Mouse (Mus musculus) spleen, postnatal 14 days (tissue): Measurements from ENCODE around the gene Sncg.
"Not testable (repeated sequence)": the region's sequence is repeated elsewhere in the genome, so short reads cannot be mapped to it uniquely, and the experiment has no call there.

Source experiments
- DNase-seq, 2 experiments: peaks; one replicate each; pipeline ENCODE4 v3.0.0; 2021 to 2022; ENCODE audit warnings: low spot score in 2 of 2

Sncg gene

GRCm38 (mm10) chr14:34370921-34371320 is 3.7 kb downstream of the Sncg start:
- DNase-seq = no peak

DNA sequence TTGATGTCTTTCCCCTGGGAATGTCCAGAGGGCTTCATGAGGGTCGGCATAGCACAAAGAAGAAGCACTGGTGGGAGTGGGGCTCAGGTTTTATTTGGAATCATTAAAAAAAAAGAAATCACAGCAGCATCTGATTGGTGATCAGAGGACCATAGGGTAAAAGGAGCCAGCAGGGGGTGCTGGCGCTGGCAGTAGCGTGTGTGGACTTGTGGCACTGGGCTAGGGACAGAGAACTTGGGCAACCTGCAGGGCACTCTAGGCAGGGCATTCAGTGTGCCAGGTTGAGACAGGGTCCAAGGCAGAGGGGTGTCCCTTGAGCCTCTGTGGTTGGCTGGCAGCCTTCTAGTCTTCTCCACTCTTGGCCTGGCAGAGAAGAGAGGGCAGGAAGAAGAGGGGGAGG is 4.4 kb downstream of the Sncg start:
- no peak for DNase-seq

- no peak for DNase-seq
Observed at GRCm38 (mm10) chr14:34365147-34365507, 9.5 kb downstream of the Sncg start.

GRCm38 (mm10) chr14:34364254-34365146 is 10.1 kb downstream of the Sncg start:
- not testable (repeated sequence) for DNase-seq

DNA sequence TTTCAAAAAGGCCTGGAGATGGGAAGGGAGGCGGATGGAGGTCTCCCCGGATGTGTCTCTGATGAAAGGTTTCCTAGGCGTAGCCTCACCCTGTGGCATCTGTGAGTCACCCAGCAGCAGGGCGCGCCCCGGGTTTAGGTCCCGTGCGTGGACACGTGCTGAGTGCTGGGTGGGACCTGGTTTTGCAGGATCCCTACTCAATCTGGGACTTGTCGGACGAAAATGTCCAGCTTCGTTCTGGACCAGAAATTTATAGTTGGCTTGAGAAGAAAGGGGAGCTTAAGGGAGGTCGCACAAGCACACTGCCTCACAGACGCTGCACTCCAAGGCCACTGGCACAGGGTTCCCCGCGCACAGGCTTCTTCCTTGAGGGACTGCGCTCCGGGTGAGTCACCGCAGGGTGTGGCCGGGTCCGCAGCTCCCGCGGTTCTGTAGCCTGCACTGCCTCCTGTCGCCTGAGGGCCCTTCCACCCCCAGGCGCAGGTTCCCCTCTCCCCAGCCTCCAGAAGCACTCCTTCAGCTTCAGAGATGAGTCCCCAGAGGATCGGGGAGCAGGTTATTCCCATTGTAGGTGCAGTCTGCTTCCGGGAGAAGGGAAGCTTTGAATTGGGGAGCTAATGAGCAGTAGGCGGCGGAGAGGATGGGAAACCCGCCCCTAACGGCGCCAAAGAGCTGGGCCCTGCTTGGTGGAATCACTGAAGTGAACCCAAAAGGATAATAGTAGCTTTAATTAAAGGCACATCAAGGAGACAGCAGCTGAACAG is 10.9 kb downstream of the Sncg start:
- no peak for DNase-seq

DNA sequence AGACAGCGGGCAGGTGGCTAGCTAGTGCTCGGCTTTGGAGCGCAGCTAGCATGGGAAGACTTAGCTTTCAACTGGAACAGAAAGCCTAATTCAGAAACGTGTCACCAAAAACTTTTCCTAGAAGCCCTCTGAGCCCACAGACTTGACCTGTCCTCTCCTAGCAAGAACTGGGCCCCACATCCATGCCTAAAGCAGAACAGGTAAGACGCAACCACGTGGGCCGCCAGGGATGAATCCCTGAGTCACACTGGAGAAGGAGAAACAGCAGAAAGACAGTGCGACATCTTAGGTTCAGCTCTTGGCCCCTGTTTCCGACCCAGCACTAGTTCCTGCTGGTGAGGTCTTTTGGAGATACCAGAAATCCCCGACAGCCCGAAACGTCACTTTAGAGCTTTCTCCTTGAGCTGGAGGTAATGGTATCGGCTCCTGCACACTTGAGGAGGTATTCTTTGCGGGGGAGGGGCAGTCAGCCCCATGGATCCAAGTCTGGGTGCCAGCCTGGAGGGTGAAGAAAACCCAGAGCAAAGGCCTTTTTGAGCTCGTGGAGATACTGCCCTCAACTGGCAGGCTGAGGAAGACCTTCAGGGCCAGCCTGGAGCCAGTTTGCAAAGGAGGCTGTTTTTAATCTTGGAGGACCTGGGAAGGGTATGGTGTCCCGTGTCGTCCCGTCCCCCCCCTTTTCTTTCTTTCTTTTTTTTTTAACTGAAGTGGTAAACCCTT is 11.7 kb downstream of the Sncg start:
- peak in 1 of 2 experiments; percentile 13 for DNase-seq

DNA sequence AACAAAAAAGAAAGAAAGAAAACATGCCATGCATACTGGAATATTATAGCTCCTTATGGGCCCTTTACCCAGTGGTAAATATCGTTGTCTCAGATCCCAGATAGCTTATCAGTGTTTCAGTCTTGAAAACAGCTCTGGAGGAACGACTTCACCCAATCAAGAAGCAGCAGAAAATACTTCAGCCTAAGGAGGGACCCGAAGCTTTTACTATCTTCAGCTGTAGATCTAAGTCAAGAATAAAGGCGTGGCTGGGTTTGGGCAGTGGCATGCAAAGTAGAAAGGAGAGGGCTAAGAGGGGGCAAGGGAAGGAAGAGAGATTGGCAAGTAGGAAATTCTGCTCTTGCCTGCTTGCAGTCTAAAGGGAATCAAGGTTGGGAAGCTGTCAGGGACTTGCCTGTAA is 12.5 kb downstream of the Sncg start:
- no peak for DNase-seq

- DNase-seq = no peak
Observed at GRCm38 (mm10) chr14:34360251-34360650, 14.3 kb downstream of the Sncg start.

- no peak for DNase-seq
Observed at GRCm38 (mm10) chr14:34359676-34360244, 14.8 kb downstream of the Sncg start.

GRCm38 (mm10) chr14:34357671-34358455 is 16.7 kb downstream of the Sncg start:
- DNase-seq = no peak

GRCm38 (mm10) chr14:34355301-34355700 is 19.3 kb downstream of the Sncg start, which contains the start of gene Fam25c:
Fam25c (minus strand) TSS chr14:34355433.
- no peak for DNase-seq

DNA sequence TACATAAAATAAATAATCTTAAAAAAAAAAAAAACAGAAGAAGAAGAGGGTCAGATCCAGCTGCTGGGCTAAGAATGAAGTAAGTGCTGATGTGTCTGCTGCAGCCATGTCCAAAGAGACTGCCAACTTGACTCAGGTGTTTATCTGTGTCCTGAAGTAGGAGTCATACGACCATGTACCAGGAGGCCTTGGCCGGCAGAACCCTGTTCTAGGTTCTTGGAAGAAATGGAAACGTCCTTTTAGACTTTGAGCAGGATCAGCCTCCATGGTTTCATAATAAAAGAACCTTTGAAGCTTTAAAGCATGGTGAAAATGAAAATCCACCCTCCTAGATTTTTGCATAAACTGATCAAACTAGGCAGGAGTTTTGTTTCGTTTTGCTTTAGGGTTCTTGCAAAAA is 20.1 kb downstream of the Sncg start:
- no peak for DNase-seq

- no peak for DNase-seq
Observed at GRCm38 (mm10) chr14:34353326-34353725, 21.3 kb downstream of the Sncg start.

DNA sequence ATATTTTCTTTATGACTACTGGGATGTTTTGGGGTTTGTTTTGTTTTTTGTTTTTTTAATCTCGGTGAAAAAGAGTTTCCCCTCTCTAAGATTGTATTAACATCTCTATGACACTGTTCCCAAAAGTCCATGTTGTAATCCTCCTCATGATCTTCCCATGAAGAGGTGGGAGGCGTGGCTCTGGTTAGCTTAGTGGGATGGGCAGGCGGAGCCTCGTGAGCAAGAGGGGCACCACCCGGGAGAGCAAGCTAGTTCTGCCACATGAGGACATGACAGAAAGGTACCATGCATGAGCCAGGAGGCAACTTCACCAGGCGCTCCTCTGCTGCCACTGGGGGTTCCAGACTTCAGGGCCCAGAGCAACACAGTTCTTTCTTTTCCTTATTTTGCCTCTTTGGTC is 22.1 kb downstream of the Sncg start:
- DNase-seq = no peak

DNA sequence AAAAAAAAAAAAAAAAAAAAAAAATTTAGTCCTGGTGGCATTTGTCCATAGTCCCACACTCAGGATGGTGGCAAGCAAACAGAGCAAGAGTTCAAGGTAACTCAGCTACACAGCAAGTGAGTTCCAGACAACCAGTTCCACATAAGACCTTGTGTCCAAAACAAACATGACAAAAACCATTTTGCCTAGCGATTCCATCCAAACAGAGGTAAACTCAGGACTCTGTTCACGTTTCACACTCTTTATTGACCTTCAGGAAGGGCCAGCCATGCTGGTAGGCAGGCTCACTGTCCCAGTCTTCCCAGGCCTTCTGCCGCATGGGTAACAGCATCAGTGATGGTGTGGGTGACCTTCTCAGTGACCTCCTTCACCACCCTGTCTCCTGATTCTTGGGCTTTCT is 22.9 kb downstream of the Sncg start:
- no peak for DNase-seq

DNA sequence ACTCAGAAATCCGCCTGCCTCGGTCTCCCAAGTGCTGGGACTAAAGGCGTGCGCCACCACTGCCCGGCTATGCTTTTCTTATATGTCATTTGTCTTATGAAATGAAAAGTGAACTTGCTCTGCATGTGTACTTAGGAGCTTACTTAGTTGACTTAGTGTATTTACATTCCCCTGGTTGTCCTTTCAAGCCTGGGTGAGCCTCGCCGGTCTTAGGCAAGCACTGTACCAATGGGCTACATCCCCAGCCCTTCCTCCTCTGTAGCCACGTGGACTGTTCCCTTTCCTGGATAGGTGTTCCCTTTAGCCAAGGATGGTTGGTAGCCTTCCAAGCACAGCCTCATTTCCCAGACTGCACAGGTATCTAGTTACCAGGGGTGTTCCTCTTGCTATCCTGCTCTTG is 25.6 kb downstream of the Sncg start:
- no peak for DNase-seq

GRCm38 (mm10) chr14:34348301-34348700 is 26.3 kb downstream of the Sncg start:
- DNase-seq = no peak

DNA sequence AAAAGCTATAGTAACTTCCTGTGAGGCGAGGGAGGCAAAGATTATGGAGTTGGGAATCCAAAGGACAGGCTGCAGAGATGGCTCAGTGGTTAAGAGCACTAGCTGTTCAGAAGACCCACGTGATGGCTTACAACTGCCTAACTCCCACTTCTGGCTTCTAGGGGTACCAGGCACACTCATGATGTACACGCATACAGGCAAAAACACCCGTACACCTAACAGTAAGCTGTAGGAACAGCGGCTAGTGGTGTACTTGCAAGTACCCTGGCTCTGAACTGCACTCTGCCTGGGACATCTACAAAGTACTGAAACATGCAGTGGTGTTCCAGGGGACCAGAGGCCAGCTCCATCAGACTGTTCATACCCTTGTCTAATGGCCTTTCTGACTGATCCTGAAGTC is 27.5 kb downstream of the Sncg start:
- DNase-seq = no peak

GRCm38 (mm10) chr14:34345771-34346566 is 28.6 kb downstream of the Sncg start:
- no peak for DNase-seq

DNA sequence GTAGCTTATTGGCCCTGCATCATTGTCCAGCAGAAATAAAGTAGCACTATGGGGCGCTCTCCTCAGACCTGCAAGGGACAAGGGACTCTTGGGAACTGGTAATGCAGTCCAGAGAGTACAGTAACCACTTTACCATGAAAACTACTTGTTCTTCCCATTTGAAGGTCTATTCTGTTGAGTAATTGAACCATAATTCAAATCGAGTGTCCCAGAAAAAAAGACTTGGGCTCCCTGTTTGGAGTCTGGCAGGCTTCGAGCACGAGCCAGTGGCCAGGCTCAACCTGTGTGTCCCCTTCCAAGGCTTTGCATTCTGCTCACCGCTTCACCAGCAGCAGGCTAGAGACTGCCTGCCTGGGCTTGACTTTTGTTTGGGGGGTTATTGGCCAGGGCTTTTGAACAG is 30.2 kb downstream of the Sncg start:
- DNase-seq = no peak
